Comparison of ENCODE assay signal across 23 mouse cellular contexts in genomic region chr10:47426505-47426904, GRCm38 (mm10).
DNase-seq lines count a peak whose midpoint lies in the region; ATAC-seq and TF ChIP-seq lines count a peak whose summit lies in the region.
"Had no signal": no experiment of that assay in that cellular context is flagged by ENCODE, and none has a peak within 500 bp of the region (broad histone marks: within the 10 kb centered on the region; RNA-seq: fewer than 3 reads in every experiment).

No protein-coding gene starts in this region.

- peak overlapping the region; percentile 24; the same call in 1 of the 2 replicates for H3K4me2 ChIP-seq in heart, embryonic 11.5 days
- H3K4me2 ChIP-seq in heart, embryonic 15.5 days: 0 out of 2 replicates have a peak overlapping the region, but pooled peaks have one; percentile 32
- H3K4me2 ChIP-seq: embryonic facial prominence, embryonic 13.5 days; forebrain, embryonic 12.5 days; hindbrain, embryonic 12.5 days had no signal

- TF ChIP-seq CTCF in heart, adult 2 months (IDR thresholded peaks at IDR 0.05): no peak
- TF ChIP-seq CTCF in testis, adult 2 months (IDR thresholded peaks at IDR 0.05; ENCODE audit: control insufficient read depth, insufficient read depth, insufficient replicate concordance, low read depth, low read length): no peak

- DNase-seq in heart, adult 18-20 months: no peak
- DNase-seq in heart, adult 2 months: no peak
- DNase-seq in testis, postnatal 14 days (ENCODE audit: low spot score): no peak
- DNase-seq in urinary bladder, adult 18-20 months (ENCODE audit: low spot score in 2 of 2): no peak
- DNase-seq: adrenal gland, adult 2 months; adrenal gland, postnatal 25 days; cerebellum, adult 18-20 months; cerebellum, adult 9-11 months; cerebellum, postnatal 36 days; gastrocnemius, postnatal 14 days; kidney, adult 8-10 months had no signal

- no peaks in the 10 kb centered on the region for H3K79me2 ChIP-seq in heart, adult 2 months (replicated peaks; ENCODE audit: control insufficient read depth, insufficient read depth, low read length)

- no peaks in the 10 kb centered on the region for H3K4me1 ChIP-seq in heart, embryonic 11.5 days (ENCODE audit: control insufficient read depth, insufficient read depth, low read length)
- H3K4me1 ChIP-seq in heart, embryonic 15.5 days (replicated peaks): peaks cover 10% of the 10 kb centered on the region
- no peaks in the 10 kb centered on the region for H3K4me1 ChIP-seq in heart, adult 2 months (ENCODE audit: control insufficient read depth, insufficient read depth, low read length)
- H3K4me1 ChIP-seq in testis, adult 2 months (ENCODE audit: control insufficient read depth, insufficient read depth, low read length): no peaks in the 10 kb centered on the region
- H3K4me1 ChIP-seq: embryonic facial prominence, embryonic 13.5 days; forebrain, embryonic 12.5 days; hindbrain, embryonic 12.5 days had no signal

- no peak for TF ChIP-seq EP300 in heart, adult 2 months (IDR thresholded peaks at IDR 0.05; ENCODE audit: insufficient read depth, low read depth, low read length)

- intact Hi-C loops in heart, adult 2 months (cut with DNase I): no loop called here

- ATAC-seq in heart, embryonic 11.5 days (replicated peaks; ENCODE audit: insufficient number of reproducible peaks, low FRiP score, low TSS enrichment): peak; percentile 75; the same call in 1 of the 2 replicates
- ATAC-seq in heart, embryonic 15.5 days (replicated peaks; ENCODE audit: insufficient number of reproducible peaks, insufficient read depth, low FRiP score, low read depth): peak; percentile 88
- ATAC-seq: forebrain, embryonic 16.5 days; hindbrain, embryonic 16.5 days; inflammation-experienced regulatory T-cells, adult 6 months; intestine, postnatal 0 days; Patski had no signal

- WGBS in heart, embryonic 11.5 days (ENCODE audit: insufficient replicate concordance): 32% methylated on average over 7 of the region's 7 CpGs
- WGBS in heart, embryonic 15.5 days: 19% methylated on average over 7 of the region's 7 CpGs
- 19% methylated on average over 7 of the region's 7 CpGs for WGBS in heart, adult 2 months

- no peaks in the 10 kb centered on the region for H3K36me3 ChIP-seq in heart, embryonic 11.5 days (ENCODE audit: control insufficient read depth, insufficient read depth, low read length)
- no peaks in the 10 kb centered on the region for H3K36me3 ChIP-seq in heart, embryonic 15.5 days
- no peaks in the 10 kb centered on the region for H3K36me3 ChIP-seq in heart, adult 2 months (ENCODE audit: control insufficient read depth, insufficient read depth, low read length)
- no peaks in the 10 kb centered on the region for H3K36me3 ChIP-seq in testis, adult 2 months (ENCODE audit: control insufficient read depth, insufficient read depth, low read length)
- H3K36me3 ChIP-seq: embryonic facial prominence, embryonic 13.5 days; forebrain, embryonic 12.5 days; hindbrain, embryonic 12.5 days had no signal

- no peak overlapping the region for H3K27ac ChIP-seq in heart, embryonic 11.5 days (ENCODE audit: low read depth, low read length)
- H3K27ac ChIP-seq in heart, embryonic 15.5 days: no peak overlapping the region
- H3K27ac ChIP-seq in heart, adult 2 months: no peak overlapping the region
- H3K27ac ChIP-seq in testis, adult 2 months (ENCODE audit: control insufficient read depth, insufficient read depth, low read depth, low read length): 0 out of 2 replicates have a peak overlapping the region, but pooled peaks have one; percentile 21
- H3K27ac ChIP-seq: embryonic facial prominence, embryonic 13.5 days; forebrain, embryonic 12.5 days; hindbrain, embryonic 12.5 days had no signal

- no peak overlapping the region for H3K4me3 ChIP-seq in heart, embryonic 11.5 days (ENCODE audit: low read depth, low read length)
- H3K4me3 ChIP-seq in heart, embryonic 15.5 days: no peak overlapping the region
- H3K4me3 ChIP-seq in heart, adult 2 months: no peak overlapping the region
- H3K4me3 ChIP-seq in testis, adult 2 months (ENCODE audit: control insufficient read depth, low read depth, low read length): peak overlapping the region; percentile 85
- H3K4me3 ChIP-seq: embryonic facial prominence, embryonic 13.5 days; forebrain, embryonic 12.5 days; hindbrain, embryonic 12.5 days had no signal

- H3K9ac ChIP-seq in heart, embryonic 11.5 days (ENCODE audit: low read depth, low read length): no peak overlapping the region
- H3K9ac ChIP-seq in heart, embryonic 15.5 days: no peak overlapping the region
- no peak overlapping the region for H3K9ac ChIP-seq in heart, adult 2 months (ENCODE audit: low read depth, low read length)
- H3K9ac ChIP-seq: embryonic facial prominence, embryonic 13.5 days; forebrain, embryonic 12.5 days; hindbrain, embryonic 12.5 days had no signal

- no peaks in the 10 kb centered on the region for H3K27me3 ChIP-seq in heart, embryonic 11.5 days (ENCODE audit: control insufficient read depth, insufficient read depth, low read length)
- H3K27me3 ChIP-seq in heart, embryonic 15.5 days: no peaks in the 10 kb centered on the region
- H3K27me3 ChIP-seq in heart, adult 2 months (ENCODE audit: control insufficient read depth, insufficient read depth, low read length): no peaks in the 10 kb centered on the region
- no peaks in the 10 kb centered on the region for H3K27me3 ChIP-seq in testis, adult 2 months (ENCODE audit: control insufficient read depth, insufficient read depth, low read length)
- H3K27me3 ChIP-seq: CH12.LX; embryonic facial prominence, embryonic 13.5 days; forebrain, embryonic 12.5 days; hindbrain, embryonic 12.5 days; Patski had no signal

- H3K9me3 ChIP-seq in heart, embryonic 11.5 days (replicated peaks; ENCODE audit: control insufficient read depth, low read length): no peaks in the 10 kb centered on the region
- no peaks in the 10 kb centered on the region for H3K9me3 ChIP-seq in heart, embryonic 15.5 days (replicated peaks)
- H3K9me3 ChIP-seq: embryonic facial prominence, embryonic 13.5 days; forebrain, embryonic 12.5 days; hindbrain, embryonic 12.5 days had no signal

- TF ChIP-seq POLR2A in heart, adult 2 months (IDR thresholded peaks at IDR 0.05; ENCODE audit: insufficient read depth, low read depth, low read length): no peak
- no peak for TF ChIP-seq POLR2A in testis, adult 2 months (IDR thresholded peaks at IDR 0.05; ENCODE audit: control insufficient read depth, low read depth, low read length)
